Mouse (Mus musculus) left cerebral cortex, postnatal 14 days (tissue): ENCODE measurements around the gene Pgm3. TPM values are rescaled to one million over a fixed set of nuclear protein-coding genes. Genes with fewer than 3 reads are reported as not detected.

Experiments used
- total RNA-seq, 2 experiments: library from RNA; stranded (reverse); gene quantifications; 2 replicates each; pipeline ENCODE4 v1.2.3; 2021

Pgm3 gene
- total RNA-seq, 2 experiments from 2014 or later = 16.3 to 18.7 TPM

Other genes with a start within 250 kb of the Pgm3 start
- gene Ube2cbp, start 106.9 kb downstream of the Pgm3 start, total RNA-seq = 1 to 10 TPM; 3.8 to 4.5 TPM
- gene Dop1a, start 104.7 kb downstream of the Pgm3 start, total RNA-seq = 10 to 100 TPM; 51.3 to 58.1 TPM
- 10 to 100 TPM; 35.3 to 35.6 TPM for gene Rwdd2a, start 149 bp upstream of the Pgm3 start, total RNA-seq
- 10 to 100 TPM; 54.6 to 58.3 TPM for gene Me1, start 124.1 kb upstream of the Pgm3 start, total RNA-seq
- gene Prss35, start 171.8 kb upstream of the Pgm3 start, total RNA-seq = 1 to 10 TPM; 6.4 to 6.5 TPM